Mouse (Mus musculus) forebrain, embryonic 16.5 days (tissue): ENCODE measurements around the gene Tecpr1. TPM values are rescaled to one million over a fixed set of nuclear protein-coding genes. Genes with fewer than 3 reads are reported as not detected.

ENCODE experiments used
- ATAC-seq: fragments of 200-750 bp; cut with Nextera tagmentation; 2 replicates; pipeline ENCODE4 v1.8.0; 2017; ENCODE audit warnings: mild to moderate bottlenecking, moderate library complexity
- H3K27ac ChIP-seq: fragments of 300-500 bp; sonication (generic); 2 replicates; pipeline ENCODE4 v1.5.1; 2014; ENCODE audit warnings: low read length, control low read depth
- H3K27me3 ChIP-seq: fragments of 300-500 bp; sonication (generic); replicated peaks from 2 replicates; pipeline ENCODE4 v1.6.1; 2014; ENCODE audit warnings: low read length; ENCODE audit not compliant: control insufficient read depth, insufficient read depth
- H3K36me3 ChIP-seq: fragments of 300-500 bp; sonication (generic); 2 replicates; pipeline ENCODE4 v1.6.1; 2014; ENCODE audit not compliant: control insufficient read depth, insufficient read depth
- H3K4me1 ChIP-seq: fragments of 300-500 bp; sonication (generic); replicated peaks from 2 replicates; pipeline ENCODE4 v1.6.1; 2014; ENCODE audit warnings: low read length; ENCODE audit not compliant: control insufficient read depth, insufficient read depth
- H3K4me2 ChIP-seq: fragments of 300-500 bp; sonication (generic); 2 replicates; pipeline ENCODE4 v1.6.1; 2014; ENCODE audit warnings: mild to moderate bottlenecking, low read length, control low read depth
- H3K4me3 ChIP-seq: fragments of 300-500 bp; sonication (generic); replicated peaks from 2 replicates; pipeline ENCODE4 v1.5.1; 2014; ENCODE audit warnings: mild to moderate bottlenecking, low read length, control low read depth
- H3K9ac ChIP-seq: fragments of 300-500 bp; sonication (generic); replicated peaks from 2 replicates; pipeline ENCODE4 v1.6.1; 2014; ENCODE audit warnings: low read depth, low read length, control low read depth
- H3K9me3 ChIP-seq: fragments of 300-500 bp; sonication (generic); 2 replicates; pipeline ENCODE4 v1.6.1; 2016; ENCODE audit warnings: low read length; ENCODE audit not compliant: control insufficient read depth
- WGBS: fragments of 180-500 bp; shearing (Covaris S2); extraction: QIAGEN DNeasy Blood & Tissue Kit; methylation state at CpG from one replicate; pipeline ENCODE4 v1.1.7; 2014; 5-methylcytosine and 5-hydroxymethylcytosine counted together
- polyA plus RNA-seq: library from polyadenylated mRNA; unstranded; fragments of >200 nt; fragmentation: Nextera tagmentation; extraction: Ambion mirVana; gene quantifications from 2 replicates; pipeline ENCODE4 v1.2.1, GENCODE M21; 2015

Tecpr1 gene
- polyA plus RNA-seq, 1 experiment from 2014 or later = 57.4 TPM

DNA sequence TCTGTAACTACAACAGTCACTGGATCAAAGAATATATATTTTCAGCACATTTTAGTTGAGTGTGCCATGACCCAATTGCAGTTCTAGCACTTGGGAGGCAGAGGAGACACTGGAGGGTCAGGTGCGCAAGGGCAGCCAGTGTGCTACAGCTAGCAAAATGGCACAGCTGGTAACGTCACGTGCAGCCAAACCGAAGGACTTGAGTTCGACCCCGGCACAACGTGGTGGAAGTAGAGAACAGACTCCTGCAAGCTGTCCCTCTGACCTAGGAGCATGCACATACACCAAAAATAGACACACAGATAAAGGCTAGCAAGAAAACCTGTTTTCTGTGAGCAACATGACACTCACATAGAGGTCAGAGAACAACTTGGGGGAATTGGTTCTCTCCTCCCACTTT lies 34.1 kb downstream of the Tecpr1 start:
- Histone ChIP-seq H3K4me3 (no peak overlapping the region), H3K4me2 (no peak overlapping the region), H3K9ac (no peak overlapping the region), H3K27me3 (no peaks in the 10 kb centered on the region), H3K27ac (no peak overlapping the region), H3K4me1 (peaks cover 5% of the 10 kb centered on the region), H3K9me3 (no peaks in the 10 kb centered on the region), H3K36me3 (peaks cover 7% of the 10 kb centered on the region; the same call in 1 of the 2 replicates)
- WGBS = 72% methylated on average over 7 of the region's 7 CpGs
- ATAC-seq = no peak

DNA sequence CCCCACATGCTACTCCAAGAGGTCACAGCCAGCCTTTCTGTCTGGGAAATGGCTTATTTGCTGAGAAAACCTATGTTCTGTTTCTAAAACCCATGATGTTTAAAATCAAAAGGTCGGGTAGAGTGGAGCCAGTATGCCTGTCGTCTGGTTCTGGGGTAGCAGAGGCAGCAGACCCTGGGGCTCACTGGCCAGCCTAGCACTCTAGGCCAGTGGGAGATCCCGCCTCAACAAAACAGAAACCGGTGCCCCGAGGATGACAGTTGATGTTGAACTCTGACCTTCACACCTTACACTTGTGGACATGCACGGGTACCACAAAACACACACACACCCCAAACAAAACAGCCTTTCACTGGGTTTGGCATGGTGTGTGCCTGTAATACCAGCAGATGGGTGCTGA lies 35.0 kb downstream of the Tecpr1 start:
- Histone ChIP-seq H3K9me3 (no peaks in the 10 kb centered on the region), H3K27ac (no peak overlapping the region), H3K4me3 (no peak overlapping the region), H3K36me3 (peaks cover 7% of the 10 kb centered on the region; the same call in 1 of the 2 replicates), H3K27me3 (no peaks in the 10 kb centered on the region), H3K4me2 (no peak overlapping the region), H3K4me1 (peaks cover 5% of the 10 kb centered on the region), H3K9ac (no peak overlapping the region)
- whole genome bisulfite sequencing = 88% methylated on average over 6 of the region's 6 CpGs
- ATAC-seq = no peak

DNA sequence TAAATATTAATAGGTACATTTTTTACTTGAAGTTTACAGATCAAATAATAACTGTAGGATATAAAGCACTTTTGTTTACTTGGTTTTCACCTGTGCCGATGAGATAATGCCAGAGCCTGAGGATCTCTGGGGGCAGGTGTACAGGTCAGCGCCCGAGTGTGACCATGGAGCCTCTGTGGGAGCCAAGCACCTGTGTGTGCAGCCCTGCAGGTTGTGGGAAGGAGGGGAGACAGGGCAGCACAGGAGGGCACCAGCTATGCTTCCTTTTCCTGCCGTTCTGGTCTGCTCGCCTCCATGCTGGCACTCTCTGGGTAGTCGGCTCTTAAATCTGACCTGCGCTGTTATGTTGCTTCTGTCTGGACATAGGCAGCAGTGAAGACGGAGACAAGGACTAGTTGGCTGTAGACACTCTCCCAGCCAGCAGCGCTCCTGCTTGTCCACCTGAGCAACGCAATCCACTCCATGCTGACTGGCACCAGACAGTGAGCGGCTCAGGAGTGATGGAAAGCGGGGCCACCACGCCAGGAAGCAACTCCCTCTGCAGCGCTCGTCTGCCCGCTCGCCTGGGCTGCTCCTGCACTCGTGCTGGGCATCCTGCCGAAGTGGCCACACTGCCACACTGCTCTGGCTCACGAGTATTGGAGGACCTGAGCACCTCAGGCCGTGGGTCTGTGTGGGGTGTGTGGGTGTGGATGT lies 38.9 kb downstream of the Tecpr1 start:
- Histone ChIP-seq H3K36me3 (peaks cover 7% of the 10 kb centered on the region; the same call in 1 of the 2 replicates), H3K27me3 (no peaks in the 10 kb centered on the region), H3K9ac (no peak overlapping the region), H3K27ac (no peak overlapping the region), H3K9me3 (no peaks in the 10 kb centered on the region), H3K4me2 (no peak overlapping the region), H3K4me3 (no peak overlapping the region), H3K4me1 (no peaks in the 10 kb centered on the region)
- no peak for ATAC-seq
- WGBS = 92% methylated on average over 21 of the region's 21 CpGs

- WGBS = 83% methylated on average over 7 of the region's 7 CpGs
- H3K4me2 ChIP-seq = no peak overlapping the region
- H3K4me3 ChIP-seq = no peak overlapping the region
- peaks cover 7% of the 10 kb centered on the region; the same call in 1 of the 2 replicates for H3K36me3 ChIP-seq
- no peak overlapping the region for H3K27ac ChIP-seq
- H3K9ac ChIP-seq = no peak overlapping the region
- H3K9me3 ChIP-seq = no peaks in the 10 kb centered on the region
- no peak for ATAC-seq
- H3K27me3 ChIP-seq = no peaks in the 10 kb centered on the region
- H3K4me1 ChIP-seq = no peaks in the 10 kb centered on the region
Observed at GRCm38 (mm10) chr5:144183647-144184335, 39.6 kb downstream of the Tecpr1 start.

GRCm38 (mm10) chr5:144183248-144183559 lies 40.2 kb downstream of the Tecpr1 start:
- Histone ChIP-seq H3K9ac (no peak overlapping the region), H3K27ac (no peak overlapping the region), H3K36me3 (peaks cover 7% of the 10 kb centered on the region; the same call in 1 of the 2 replicates), H3K4me1 (no peaks in the 10 kb centered on the region), H3K4me3 (no peak overlapping the region), H3K27me3 (no peaks in the 10 kb centered on the region), H3K4me2 (no peak overlapping the region), H3K9me3 (no peaks in the 10 kb centered on the region)
- ATAC-seq = no peak
- 80% methylated on average over 8 of the region's 8 CpGs for WGBS

DNA sequence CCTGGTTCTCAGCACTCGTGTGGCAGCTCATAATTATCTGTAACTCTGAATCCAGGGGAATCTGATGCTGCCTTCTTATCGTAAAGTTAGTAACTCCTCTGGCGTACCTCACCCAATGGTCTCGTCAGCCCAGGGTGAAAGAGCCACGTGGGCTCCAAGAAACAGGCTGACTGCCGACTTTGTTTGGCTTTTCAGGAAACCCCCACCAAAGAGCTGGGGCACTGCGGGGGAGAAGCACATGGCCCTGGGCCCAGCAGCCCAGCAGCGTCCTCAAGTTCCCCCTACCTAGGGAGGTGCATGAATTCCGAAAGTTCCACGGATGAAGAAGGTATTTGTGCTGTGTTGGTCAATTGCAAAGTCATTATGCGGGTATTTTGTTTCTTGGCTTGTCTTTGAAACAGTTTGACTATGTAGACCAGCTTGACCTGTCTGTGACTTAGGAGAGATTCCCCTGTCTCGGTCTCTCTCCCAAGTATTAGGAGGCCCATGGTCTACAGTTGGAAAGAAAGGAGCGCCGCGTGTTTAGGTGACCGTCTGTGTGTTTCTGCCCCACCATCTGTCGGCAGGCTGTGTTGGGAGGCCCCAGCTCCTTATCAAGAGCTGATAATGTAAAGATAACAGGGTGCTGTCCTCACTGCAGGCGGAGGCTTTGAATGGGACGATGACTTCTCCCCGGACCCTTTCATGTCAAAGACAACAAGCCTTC lies 40.7 kb downstream of the Tecpr1 start:
- Histone ChIP-seq H3K27me3 (no peaks in the 10 kb centered on the region), H3K4me2 (no peak overlapping the region), H3K27ac (no peak overlapping the region), H3K36me3 (peaks cover 7% of the 10 kb centered on the region; the same call in 1 of the 2 replicates), H3K9me3 (no peaks in the 10 kb centered on the region), H3K9ac (no peak overlapping the region), H3K4me1 (no peaks in the 10 kb centered on the region), H3K4me3 (no peak overlapping the region)
- 88% methylated on average over 20 of the region's 20 CpGs for WGBS
- ATAC-seq = no peak

DNA sequence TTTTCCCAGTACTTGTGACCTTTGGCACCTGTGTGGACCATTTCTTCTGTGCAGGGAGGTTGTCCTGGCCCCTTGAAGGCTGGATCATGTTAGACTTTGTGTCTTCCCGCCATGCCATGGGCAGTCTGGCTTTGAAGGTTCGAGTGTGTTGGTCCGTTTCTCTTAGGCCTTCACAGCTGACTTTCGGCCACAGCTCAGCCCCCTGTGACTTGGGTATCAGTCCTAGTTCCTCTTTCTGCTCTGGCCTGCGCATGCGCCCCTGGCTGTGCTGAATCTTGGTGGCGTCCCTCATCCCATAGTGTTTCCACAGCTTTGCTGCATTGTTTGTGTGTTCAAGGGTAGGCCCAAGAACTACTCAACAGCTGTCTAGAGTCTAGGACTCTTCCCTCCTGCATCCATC lies 42.2 kb downstream of the Tecpr1 start:
- Histone ChIP-seq H3K4me1 (no peaks in the 10 kb centered on the region), H3K9me3 (no peaks in the 10 kb centered on the region), H3K4me3 (no peak overlapping the region), H3K36me3 (peaks cover 7% of the 10 kb centered on the region), H3K9ac (no peak overlapping the region), H3K4me2 (no peak overlapping the region), H3K27me3 (no peaks in the 10 kb centered on the region), H3K27ac (no peak overlapping the region)
- ATAC-seq = no peak
- WGBS = 94% methylated on average over 7 of the region's 7 CpGs

DNA sequence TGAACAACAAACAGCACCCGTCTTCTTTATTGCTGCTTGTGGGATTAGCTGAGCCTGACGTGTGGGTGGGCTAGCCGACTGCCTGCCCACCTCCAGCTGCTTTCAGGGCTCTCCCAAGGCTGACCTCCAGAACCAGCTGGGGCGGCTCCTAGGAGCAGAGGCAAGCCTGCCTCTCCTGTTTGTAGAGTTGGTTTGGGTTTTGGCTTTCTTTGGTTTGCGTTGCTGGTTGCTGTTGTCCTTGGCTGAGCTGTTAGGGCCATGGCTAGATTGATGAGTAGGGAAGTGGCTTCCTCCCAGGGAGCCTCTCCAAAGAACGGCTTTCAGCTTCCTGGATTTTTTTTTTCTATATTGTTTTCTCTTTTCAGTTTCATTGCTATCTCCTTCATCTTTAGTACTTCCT lies 45.2 kb downstream of the Tecpr1 start:
- no peak overlapping the region for H3K27ac ChIP-seq
- no peak overlapping the region for H3K9ac ChIP-seq
- peaks cover 17% of the 10 kb centered on the region for H3K36me3 ChIP-seq
- no peak overlapping the region for H3K4me2 ChIP-seq
- H3K9me3 ChIP-seq = no peaks in the 10 kb centered on the region
- no peaks in the 10 kb centered on the region for H3K27me3 ChIP-seq
- no peak overlapping the region for H3K4me3 ChIP-seq
- 75% methylated on average over 6 of the region's 6 CpGs for WGBS
- H3K4me1 ChIP-seq = no peaks in the 10 kb centered on the region
- no peak for ATAC-seq

DNA sequence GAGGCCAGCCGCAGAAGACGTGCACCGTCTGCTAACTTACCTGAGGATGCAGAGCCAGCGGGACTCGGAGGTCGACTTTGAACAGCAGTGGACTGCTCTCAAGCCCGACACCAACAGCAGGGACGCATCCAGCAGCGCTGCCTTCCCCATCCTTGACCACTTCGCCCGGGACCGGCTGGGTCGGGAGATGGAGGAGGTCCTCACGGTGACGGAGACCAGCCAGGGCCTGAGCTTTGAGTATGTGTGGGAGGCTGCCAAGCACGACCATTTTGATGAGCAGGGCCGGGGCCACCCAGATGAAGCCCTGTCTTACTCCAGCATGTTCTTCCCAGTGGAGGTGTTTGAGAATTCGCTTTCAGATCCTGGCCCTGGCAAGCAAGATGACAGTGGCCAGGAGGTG lies 49.8 kb downstream of the Tecpr1 start:
- H3K4me3 ChIP-seq = no peak overlapping the region
- H3K4me2 ChIP-seq = no peak overlapping the region
- no peaks in the 10 kb centered on the region for H3K9me3 ChIP-seq
- H3K9ac ChIP-seq = no peak overlapping the region
- ATAC-seq = no peak
- WGBS = 95% methylated on average over 18 of the region's 18 CpGs
- no peak overlapping the region for H3K27ac ChIP-seq
- peaks cover 31% of the 10 kb centered on the region for H3K36me3 ChIP-seq
- peaks cover 6% of the 10 kb centered on the region for H3K4me1 ChIP-seq
- no peaks in the 10 kb centered on the region for H3K27me3 ChIP-seq
